Mouse (Mus musculus): ENCODE data around the gene Gm15446. TPM values are rescaled to one million over a fixed set of nuclear protein-coding genes. Genes with fewer than 3 reads are reported as not detected.

Gene Gm15446
- 15.4 TPM for polyA plus RNA-seq (2017; shearing (Covaris generic))

DNA sequence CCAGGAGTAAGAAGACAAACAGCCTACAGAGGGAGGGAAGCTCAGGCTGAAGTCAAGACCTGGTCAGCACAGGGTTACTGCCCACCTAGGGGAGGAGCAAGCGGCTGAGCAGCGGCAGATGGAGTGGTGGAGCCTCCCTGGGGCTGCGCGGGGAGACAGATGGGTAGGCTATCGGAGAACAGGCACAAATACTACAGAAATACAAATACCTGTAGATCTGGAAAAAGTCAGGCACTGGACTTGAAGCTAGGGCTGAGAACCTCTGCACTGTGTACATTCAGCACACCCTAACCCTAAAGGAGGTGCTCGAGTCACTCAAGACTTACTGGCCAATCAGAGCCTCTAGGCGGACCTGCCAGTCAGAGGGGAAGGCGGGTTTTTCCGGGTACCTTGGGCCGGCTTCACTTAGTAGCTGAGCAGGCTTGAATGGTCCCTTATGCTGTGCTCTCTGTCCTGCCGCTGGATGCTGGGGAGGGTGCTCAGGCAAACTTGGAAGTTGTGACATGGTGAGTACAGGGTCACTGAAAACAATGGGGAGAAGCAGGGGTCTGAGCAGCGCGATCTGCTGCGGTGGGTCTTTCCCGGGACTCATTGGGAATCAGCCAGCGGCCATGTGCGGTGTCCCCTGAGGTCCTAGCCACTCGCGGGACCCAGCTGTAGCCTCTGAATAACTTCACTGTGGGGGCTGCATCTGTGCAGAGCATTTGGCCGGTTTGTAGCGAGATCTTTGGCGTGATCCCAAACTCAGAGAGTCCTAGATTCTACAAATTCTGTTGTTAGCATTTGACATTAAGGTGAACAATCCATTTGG is at the start of gene Gm15446:
Gene Gm15446 (plus strand): TSS at position 140 of the 811 bp plus-strand sequence.

Other genes with a start within 250 kb of the Gm15446 start
- gene 5430403G16Rik, start 232.4 kb upstream of the Gm15446 start, polyA plus RNA-seq (2017; shearing (Covaris generic)), result 2.5 TPM
- gene 4930522L14Rik, start 171.5 kb upstream of the Gm15446 start, polyA plus RNA-seq (2017; shearing (Covaris generic)), result 11.4 TPM
- 16.6 TPM for gene Zfp932, start 73.1 kb downstream of the Gm15446 start, polyA plus RNA-seq (2017; shearing (Covaris generic))
- 7.4 TPM for gene Gm17655, start 149.1 kb downstream of the Gm15446 start, polyA plus RNA-seq (2017; shearing (Covaris generic))
- 0.86 TPM for gene Gm35315, start 171.0 kb downstream of the Gm15446 start, polyA plus RNA-seq (2017; shearing (Covaris generic))
- gene Plcxd1, start 176.6 kb downstream of the Gm15446 start, polyA plus RNA-seq (2017; shearing (Covaris generic)), result 2.8 TPM
- 67.6 TPM for gene Gtpbp6, start 184.8 kb downstream of the Gm15446 start, polyA plus RNA-seq (2017; shearing (Covaris generic))
- 1.8 TPM for gene Zfp605, start 186.7 kb downstream of the Gm15446 start, polyA plus RNA-seq (2017; shearing (Covaris generic))
- 65.5 TPM for gene Chfr, start 212.4 kb downstream of the Gm15446 start, polyA plus RNA-seq (2017; shearing (Covaris generic))